Mouse (Mus musculus) E14TG2a.4 (cell line): ENCODE data around the gene Kat6b.

ENCODE experiments used
- CTCF ChIP-seq: conservative IDR thresholded peaks from 2 replicates; pipeline ENCODE4 v1.5.1; 2014; ENCODE audit warnings: low read length
- POU5F1 ChIP-seq: IDR thresholded peaks from 2 replicates; pipeline ENCODE4 v1.6.1; 2014; ENCODE audit warnings: low read length, borderline replicate concordance

- TF ChIP-seq CTCF (no peak), POU5F1 (no peak)
These were observed 78.2 kb downstream of the Kat6b start for GRCm38 (mm10) chr14:21559447-21559846.
